Mouse (Mus musculus) bone marrow macrophage, adult 2 months (primary cell): ENCODE results near the gene Ranbp3. TPM values are rescaled to one million over a fixed set of nuclear protein-coding genes. Genes with fewer than 3 reads are reported as not detected.
"Not testable (repeated sequence)": the region's sequence is repeated elsewhere in the genome, so short reads cannot be mapped to it uniquely, and the experiment has no call there.

ENCODE experiments used
- H3K27ac ChIP-seq: 2 replicates; pipeline ENCODE4 v1.5.1; 2012; ENCODE audit warnings: low read depth, low read length; ENCODE audit not compliant: insufficient read depth
- H3K4me1 ChIP-seq: 2 replicates; pipeline ENCODE4 v1.6.1; 2012; ENCODE audit warnings: low read length; ENCODE audit not compliant: control insufficient read depth, insufficient read depth
- H3K4me3 ChIP-seq: 2 replicates; pipeline ENCODE4 v1.5.1; 2012; ENCODE audit warnings: mild to moderate bottlenecking, low read length, moderate library complexity; ENCODE audit not compliant: insufficient read depth
- CTCF ChIP-seq: IDR thresholded peaks from 2 replicates; pipeline ENCODE4 v1.5.1; 2012; ENCODE audit warnings: low read depth, mild to moderate bottlenecking, low read length, moderate library complexity
- POLR2A ChIP-seq: IDR thresholded peaks from 2 replicates; pipeline ENCODE4 v1.6.1; 2012; ENCODE audit warnings: mild to moderate bottlenecking, low read depth, low read length, borderline replicate concordance
- polyA plus RNA-seq: library from polyadenylated mRNA; stranded (reverse); fragments of >200 nt; gene quantifications from 2 replicates; pipeline ENCODE4 v1.2.4, GENCODE M21; 2012; ENCODE audit not compliant: missing spikeins, insufficient read depth, insufficient read length

Gene Ranbp3
- polyA plus RNA-seq = 36.9 and 38.5 TPM in 2 replicates

- Histone ChIP-seq H3K27ac (peak within 1 kb of the TSS; percentile 67), H3K4me1 (peaks cover 7% of the 10 kb centered on the region), H3K4me3 (peak within 1 kb of the TSS; percentile 95)
- TF ChIP-seq POLR2A = no peak
- no peak for TF ChIP-seq CTCF
These were observed at the start of gene Ranbp3 for GRCm38 (mm10) chr17:56672941-56673646. Ranbp3 (plus strand) TSS chr17:56673294.

GRCm38 (mm10) chr17:56625495-56625894 lies 47.6 kb upstream of the Ranbp3 start:
- no peak overlapping the region for H3K27ac ChIP-seq
- TF ChIP-seq CTCF = no peak
- no peak for TF ChIP-seq POLR2A
- peaks cover 14% of the 10 kb centered on the region for H3K4me1 ChIP-seq
- H3K4me3 ChIP-seq = peak overlapping the region; percentile 97; the same call in 1 of the 2 replicates

GRCm38 (mm10) chr17:56626260-56626659 lies 46.8 kb upstream of the Ranbp3 start:
- Histone ChIP-seq H3K27ac (peak overlapping the region; percentile 35; the same call in 1 of the 2 replicates), H3K4me1 (peaks cover 14% of the 10 kb centered on the region), H3K4me3 (peak overlapping the region; percentile 97)
- TF ChIP-seq POLR2A (no peak), CTCF (no peak)

- Histone ChIP-seq H3K4me3 (peak within 1 kb of the TSS; percentile 97), H3K27ac (peak within 1 kb of the TSS; percentile 35), H3K4me1 (peaks cover 14% of the 10 kb centered on the region)
- TF ChIP-seq CTCF (no peak), POLR2A (no peak)
These were observed 46.2 kb upstream of the Ranbp3 start, which contains the start of gene Lonp1 for GRCm38 (mm10) chr17:56626754-56627470. Lonp1 (minus strand) TSS chr17:56626887.

GRCm38 (mm10) chr17:56627530-56628277 lies 45.4 kb upstream of the Ranbp3 start, which contains the start of gene Catsperd:
Catsperd (plus strand) TSS chr17:56628143.
- Histone ChIP-seq H3K4me3 (peak within 1 kb of the TSS; percentile 97), H3K4me1 (peaks cover 14% of the 10 kb centered on the region), H3K27ac (no peak within 1 kb of the TSS)
- TF ChIP-seq POLR2A = no peak
- TF ChIP-seq CTCF = no peak

- H3K27ac ChIP-seq = not testable (repeated sequence)
These were observed 43.0 kb upstream of the Ranbp3 start for GRCm38 (mm10) chr17:56629800-56630781.

GRCm38 (mm10) chr17:56631807-56632206 lies 41.3 kb upstream of the Ranbp3 start:
- Histone ChIP-seq H3K27ac (no peak overlapping the region), H3K4me1 (peaks cover 3% of the 10 kb centered on the region; the same call in 1 of the 2 replicates), H3K4me3 (no peak overlapping the region)
- TF ChIP-seq POLR2A = no peak
- no peak for TF ChIP-seq CTCF

More at GRCm38 (mm10) chr17:56629800-56630781, 43.0 kb upstream of the Ranbp3 start:
- H3K4me1 ChIP-seq, H3K4me3 ChIP-seq: not testable (repeated sequence)

GRCm38 (mm10) chr17:56634023-56634422 lies 39.1 kb upstream of the Ranbp3 start:
- H3K4me1 ChIP-seq = no peaks in the 10 kb centered on the region
- H3K27ac ChIP-seq = no peak overlapping the region
- H3K4me3 ChIP-seq = no peak overlapping the region
- TF ChIP-seq CTCF = no peak
- TF ChIP-seq POLR2A = no peak

- no peak overlapping the region for H3K27ac ChIP-seq
These were observed 29.9 kb upstream of the Ranbp3 start for GRCm38 (mm10) chr17:56643237-56643636.

More at GRCm38 (mm10) chr17:56643237-56643636, 29.9 kb upstream of the Ranbp3 start:
- no peak overlapping the region for H3K4me3 ChIP-seq
- no peaks in the 10 kb centered on the region for H3K4me1 ChIP-seq
- no peak for TF ChIP-seq CTCF
- TF ChIP-seq POLR2A = no peak
